Mouse (Mus musculus) thymus, postnatal 10 days (tissue): ENCODE data around the gene Zfp433.
"Not testable (repeated sequence)": the region's sequence is repeated elsewhere in the genome, so short reads cannot be mapped to it uniquely, and the experiment has no call there.

ENCODE experiments used
- DNase-seq, 2 experiments: peaks; one replicate each; pipeline ENCODE4 v3.0.0; 2021; ENCODE audit warnings: low spot score in 2 of 2

Zfp433 gene

GRCm38 (mm10) chr10:81704531-81705301 lies at the start of gene Zfp433:
Zfp433 (plus strand) TSS chr10:81704825.
- not testable (repeated sequence) for DNase-seq

- DNase-seq = no peak
These were observed 49.4 kb upstream of the Zfp433 start for GRCm38 (mm10) chr10:81655178-81655577.

- no peak for DNase-seq
These were observed 48.5 kb upstream of the Zfp433 start for GRCm38 (mm10) chr10:81656174-81656573.

GRCm38 (mm10) chr10:81687114-81687513 lies 17.5 kb upstream of the Zfp433 start:
- DNase-seq = not testable (repeated sequence)

- DNase-seq = not testable (repeated sequence)
These were observed 66.1 kb downstream of the Zfp433 start, which contains the start of gene Gm3055 for GRCm38 (mm10) chr10:81770506-81771403. Gm3055 (minus strand) TSS chr10:81771161.

- not testable (repeated sequence) for DNase-seq
These were observed 66.8 kb downstream of the Zfp433 start for GRCm38 (mm10) chr10:81771404-81771777.
